ENCODE assay signal across 25 mouse cellular contexts in the genomic region with DNA sequence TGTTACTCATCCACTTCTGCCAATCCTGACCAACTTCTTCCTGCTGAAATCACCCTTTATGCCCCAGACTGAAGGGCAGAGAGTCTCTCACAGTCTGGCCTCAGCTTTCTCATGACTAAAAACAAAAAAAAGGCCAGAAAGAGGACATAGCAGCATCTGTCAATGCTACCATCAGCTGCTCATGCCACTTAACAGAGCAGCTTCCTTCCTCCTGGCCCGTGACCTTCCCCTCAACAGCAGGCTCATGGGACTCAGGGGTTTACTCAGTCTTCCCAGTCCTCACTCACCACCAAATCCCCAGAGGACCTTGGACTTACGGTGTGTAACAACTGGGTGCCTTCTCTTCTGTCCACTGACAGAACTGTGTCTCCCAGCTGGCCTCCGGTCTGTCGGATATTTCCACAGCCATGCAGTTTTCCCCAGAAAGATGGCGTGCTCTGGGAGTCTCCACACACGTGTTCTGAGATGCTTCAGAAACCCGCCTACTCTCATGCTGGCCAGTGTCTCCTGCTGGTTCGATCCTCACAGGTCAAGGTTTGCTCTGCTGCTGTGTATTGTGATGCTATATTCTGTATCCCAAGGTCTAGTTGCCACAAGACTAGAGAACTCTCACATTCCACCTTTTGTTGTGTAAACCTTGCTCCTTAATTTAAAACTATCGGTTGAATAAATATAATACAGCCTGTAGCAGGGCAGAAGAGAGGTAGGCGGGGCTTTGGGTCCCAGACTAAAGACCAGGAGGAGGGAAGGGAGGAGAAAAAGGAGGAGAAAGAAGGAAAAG. TPM values are rescaled to one million over a fixed set of nuclear protein-coding genes. Genes with fewer than 3 reads are reported as not detected.
DNase-seq lines count a peak whose midpoint lies in the region; ATAC-seq and TF ChIP-seq lines count a peak whose summit lies in the region.
"Had no signal": no experiment of that assay in that cellular context is flagged by ENCODE, and none has a peak within 500 bp of the region (broad histone marks: within the 10 kb centered on the region; RNA-seq: fewer than 3 reads in every experiment).

No protein-coding gene starts in this region.

- DNase-seq in liver, adult 2 months (ENCODE audit: extremely low read depth, low read depth, low spot score) = peak; percentile 14
- DNase-seq in liver = no peak
- DNase-seq in midbrain, postnatal 0 days (ENCODE audit: low spot score) = no peak
- DNase-seq in left cerebral cortex, adult 11 months (ENCODE audit: low spot score) = no peak
- no peak for DNase-seq in cerebellum, adult 9-11 months
- DNase-seq: adrenal gland, postnatal 14 days; cerebellum, postnatal 10 days; gastrocnemius, postnatal 25 days; heart, adult 2 months; kidney, adult 18-20 months; lung, adult 18-20 months; lung, postnatal 14 days; midbrain, embryonic 14.5 days; retina, postnatal 1 day; right cerebral cortex, postnatal 25 days; thymus, adult 18-20 months; thymus, postnatal 36 days had no signal

- ATAC-seq in midbrain, postnatal 0 days (ENCODE audit: low FRiP score) = no peak
- ATAC-seq: Patski had no signal

- no peak overlapping the region for H3K27ac ChIP-seq in liver, adult 2 months (replicated peaks; ENCODE audit: insufficient read depth, low read depth, low read length)
- peak overlapping the region; percentile 87 for H3K27ac ChIP-seq in ES-Bruce4 (ENCODE audit: insufficient read depth, low read length)
- H3K27ac ChIP-seq in bone marrow macrophage, adult 2 months (ENCODE audit: insufficient read depth, low read depth, low read length) = peak overlapping the region; percentile 75
- H3K27ac ChIP-seq in midbrain, postnatal 0 days (ENCODE audit: low read depth, low read length) = no peak overlapping the region
- H3K27ac ChIP-seq: embryonic facial prominence, embryonic 12.5 days; heart, adult 2 months; hindbrain, embryonic 12.5 days; kidney, postnatal 0 days; neural tube, embryonic 13.5 days had no signal

- 87% methylated on average over 10 of the region's 10 CpGs for WGBS in liver, adult 2 months
- WGBS in midbrain, postnatal 0 days = 89% methylated on average over 10 of the region's 10 CpGs

- H3K36me3 ChIP-seq in liver, adult 2 months (ENCODE audit: control insufficient read depth, insufficient read depth, low read length) = no peaks in the 10 kb centered on the region
- H3K36me3 ChIP-seq in C2C12 (ENCODE audit: control insufficient read depth, insufficient read depth) (peaks cover 46% of the 10 kb centered on the region), ES-Bruce4 (ENCODE audit: control insufficient read depth, insufficient read depth, low read length, poor library complexity, severe bottlenecking) (peaks cover 7% of the 10 kb centered on the region; the same call in 1 of the 2 replicates)
- H3K36me3 ChIP-seq in midbrain, postnatal 0 days (ENCODE audit: insufficient read depth, low read length) = no peaks in the 10 kb centered on the region
- H3K36me3 ChIP-seq: hindbrain, embryonic 12.5 days; neural tube, embryonic 13.5 days had no signal

- no peak for TF ChIP-seq POLR2A in liver, adult 2 months (IDR thresholded peaks at IDR 0.05; ENCODE audit: extremely low read depth, insufficient read depth, low read length)
- no peak for TF ChIP-seq POLR2A in ES-Bruce4 (IDR thresholded peaks at IDR 0.05; ENCODE audit: insufficient read depth, low read length)
- no peak for TF ChIP-seq POLR2A in bone marrow macrophage, adult 2 months (IDR thresholded peaks at IDR 0.05; ENCODE audit: borderline replicate concordance, low read depth, low read length)

- H3K4me3 ChIP-seq in liver, adult 2 months (ENCODE audit: insufficient read depth, low read depth, low read length) = no peak overlapping the region
- H3K4me3 ChIP-seq in C2C12 (ENCODE audit: insufficient read depth, poor library complexity, severe bottlenecking) (no peak overlapping the region), ES-Bruce4 (ENCODE audit: low read depth, low read length) (peak overlapping the region; percentile 71)
- H3K4me3 ChIP-seq in bone marrow macrophage, adult 2 months (ENCODE audit: insufficient read depth, low read length) = no peak overlapping the region
- H3K4me3 ChIP-seq in midbrain, postnatal 0 days (ENCODE audit: low read depth, low read length) = no peak overlapping the region
- H3K4me3 ChIP-seq: embryonic facial prominence, embryonic 12.5 days; heart, adult 2 months; hindbrain, embryonic 12.5 days; neural tube, embryonic 13.5 days had no signal

- peaks cover 7% of the 10 kb centered on the region for H3K79me3 ChIP-seq in C2C12 (ENCODE audit: low read depth)

- H3K9me3 ChIP-seq in ES-Bruce4 (replicated peaks; ENCODE audit: control insufficient read depth, insufficient read depth, low read length, poor library complexity, severe bottlenecking) = peaks cover 17% of the 10 kb centered on the region
- H3K9me3 ChIP-seq in midbrain, postnatal 0 days (ENCODE audit: low read length) = no peaks in the 10 kb centered on the region
- H3K9me3 ChIP-seq: embryonic facial prominence, embryonic 12.5 days; hindbrain, embryonic 12.5 days had no signal

- TF ChIP-seq CTCF in liver, adult 2 months (IDR thresholded peaks at IDR 0.05; ENCODE audit: low read depth, low read length) = no peak
- TF ChIP-seq CTCF in C2C12 (IDR thresholded peaks at IDR 0.05; ENCODE audit: control insufficient read depth, insufficient read depth, insufficient read length) (no peak), ES-Bruce4 (IDR thresholded peaks at IDR 0.05; ENCODE audit: low read depth, low read length) (no peak)
- no peak for TF ChIP-seq CTCF in bone marrow macrophage, adult 2 months (IDR thresholded peaks at IDR 0.05; ENCODE audit: low read depth, low read length)
- TF ChIP-seq CTCF in midbrain, postnatal 0 days (IDR thresholded peaks at IDR 0.05) = no peak

- H3K27me3 ChIP-seq in liver, adult 2 months (ENCODE audit: control insufficient read depth, insufficient read depth, low read length) = no peaks in the 10 kb centered on the region
- H3K27me3 ChIP-seq in C2C12 (ENCODE audit: control insufficient read depth, insufficient read depth, insufficient read length) (no peaks in the 10 kb centered on the region), ES-Bruce4 (ENCODE audit: control insufficient read depth, insufficient read depth, low read length, poor library complexity, severe bottlenecking) (no peaks in the 10 kb centered on the region)
- H3K27me3 ChIP-seq in midbrain, postnatal 0 days (ENCODE audit: insufficient read depth, low read length) = no peaks in the 10 kb centered on the region
- H3K27me3 ChIP-seq: embryonic facial prominence, embryonic 12.5 days; hindbrain, embryonic 12.5 days; neural tube, embryonic 13.5 days; Patski had no signal

- no peak overlapping the region for H3K9ac ChIP-seq in liver, adult 2 months (ENCODE audit: low read depth, low read length)
- H3K9ac ChIP-seq in ES-Bruce4 (ENCODE audit: low read depth, poor library complexity, severe bottlenecking) = peak overlapping the region; percentile 45
- no peak overlapping the region for H3K9ac ChIP-seq in midbrain, postnatal 0 days (replicated peaks; ENCODE audit: low read length, poor library complexity, severe bottlenecking)
- H3K9ac ChIP-seq: embryonic facial prominence, embryonic 12.5 days; hindbrain, embryonic 12.5 days; neural tube, embryonic 13.5 days had no signal

- H3K4me2 ChIP-seq in midbrain, postnatal 0 days (ENCODE audit: low read depth, low read length, poor library complexity, severe bottlenecking) = no peak overlapping the region
- H3K4me2 ChIP-seq: embryonic facial prominence, embryonic 12.5 days; hindbrain, embryonic 12.5 days; neural tube, embryonic 13.5 days had no signal

- H3ac ChIP-seq in C2C12 (ENCODE audit: control insufficient read depth, insufficient read length, low read depth) = no peak overlapping the region

- peaks cover 3% of the 10 kb centered on the region; the same call in 1 of the 2 replicates for H3K79me2 ChIP-seq in liver, adult 2 months (ENCODE audit: control insufficient read depth, insufficient read depth, low read length)
- H3K79me2 ChIP-seq in C2C12 (ENCODE audit: control insufficient read depth, insufficient read depth) = peaks cover 51% of the 10 kb centered on the region

- H3K4me1 ChIP-seq in liver, adult 2 months (ENCODE audit: control insufficient read depth, insufficient read depth, low read length) = 0 out of 2 replicates have a peak, but pooled peaks cover 2% of the 10 kb centered on the region
- peaks cover 2% of the 10 kb centered on the region for H3K4me1 ChIP-seq in ES-Bruce4 (ENCODE audit: control insufficient read depth, insufficient read depth, low read length)
- peaks cover 71% of the 10 kb centered on the region for H3K4me1 ChIP-seq in bone marrow macrophage, adult 2 months (ENCODE audit: control insufficient read depth, insufficient read depth, low read length)
- H3K4me1 ChIP-seq in midbrain, postnatal 0 days (ENCODE audit: insufficient read depth, low read length) = no peaks in the 10 kb centered on the region

- peak; percentile 81 for TF ChIP-seq EP300 in ES-Bruce4 (IDR thresholded peaks at IDR 0.05; ENCODE audit: insufficient read depth, low read depth, low read length)

TF ChIP-seq in C2C12, 6 proteins besides CTCF, POLR2A, EP300 and RAD21:
- no peak for TF ChIP-seq USF1 (IDR thresholded peaks at IDR 0.05; ENCODE audit: low read depth)
- peak; percentile 79 for TF ChIP-seq MYOD1 (IDR thresholded peaks at IDR 0.05; ENCODE audit: control insufficient read depth, insufficient read length, low read depth)
- TF ChIP-seq MAX (IDR thresholded peaks at IDR 0.05) = no peak
- TF ChIP-seq MYOG (IDR thresholded peaks at IDR 0.05; ENCODE audit: control insufficient read depth, extremely low read depth, insufficient read length) = no peak

RNA-seq across cellular contexts. Expression of a gene that starts 59.4 kb away (rescaled TPM):
- 15.3 and 19.7 TPM in 2 replicates for total RNA-seq in liver, adult 2 months (2014; rRNA removed)
- polyA plus RNA-seq in liver, adult 2 months (2012; rRNA removed) = 12.8 and 14.6 TPM in 2 replicates
- polyA plus RNA-seq in C2C12 (2012; fragmentation: generic; extraction: Trizol) = 57.4 TPM
- polyA plus RNA-seq in ES-Bruce4 (2011; ENCODE audit: insufficient read depth, insufficient read length, low read depth, missing spikeins) = 45.7 and 46.2 TPM in 2 replicates
- polyA plus RNA-seq in bone marrow macrophage, adult 2 months (2012; ENCODE audit: insufficient read depth, insufficient read length, missing spikeins) = 82.5 and 102 TPM in 2 replicates
- 33.3 and 38.7 TPM in 2 replicates for total RNA-seq in midbrain, postnatal 0 days (2014; rRNA removed)
- 4.7 and 4.9 TPM in 2 replicates for polyA plus RNA-seq in midbrain, postnatal 0 days (2015; fragmentation: Nextera tagmentation; extraction: Ambion mirVana)

Comparison
In these comparisons a context has a peak if more than half of its experiments do, and no peak if none do; other contexts are left out.
1. H3K27ac ChIP-seq: peak in ES-Bruce4 (single experiment) and bone marrow macrophage, adult 2 months (single experiment); none in liver, adult 2 months (single experiment) and midbrain, postnatal 0 days (single experiment).